Mouse (Mus musculus) bone marrow, adult 2 months (tissue): ENCODE results near the gene Ankrd63.

Experiments
- CTCF ChIP-seq: fragments of 200-500 bp; IDR thresholded peaks from 2 replicates; pipeline ENCODE4 v1.5.1; 2011; ENCODE audit warnings: low read length, control low read depth; ENCODE audit not compliant: control insufficient read depth, insufficient read depth
- POLR2A ChIP-seq: fragments of 200-500 bp; IDR thresholded peaks from 2 replicates; pipeline ENCODE4 v1.6.1; 2011; ENCODE audit warnings: low read depth, mild to moderate bottlenecking, control low read depth, low read length, borderline replicate concordance; ENCODE audit not compliant: control insufficient read depth

GRCm38 (mm10) chr2:118725511-118725910 is 21.7 kb upstream of the Ankrd63 start:
- TF ChIP-seq CTCF (no peak), POLR2A (no peak)
